Mouse (Mus musculus): ENCODE measurements around the gene Ccdc113. TPM values are rescaled to one million over a fixed set of nuclear protein-coding genes. Genes with fewer than 3 reads are reported as not detected.
"Not testable (repeated sequence)": the region's sequence is repeated elsewhere in the genome, so short reads cannot be mapped to it uniquely, and the experiment has no call there.

The Ccdc113 gene
- total RNA-seq, 1 experiment from 2014 or later, result not detected

DNA sequence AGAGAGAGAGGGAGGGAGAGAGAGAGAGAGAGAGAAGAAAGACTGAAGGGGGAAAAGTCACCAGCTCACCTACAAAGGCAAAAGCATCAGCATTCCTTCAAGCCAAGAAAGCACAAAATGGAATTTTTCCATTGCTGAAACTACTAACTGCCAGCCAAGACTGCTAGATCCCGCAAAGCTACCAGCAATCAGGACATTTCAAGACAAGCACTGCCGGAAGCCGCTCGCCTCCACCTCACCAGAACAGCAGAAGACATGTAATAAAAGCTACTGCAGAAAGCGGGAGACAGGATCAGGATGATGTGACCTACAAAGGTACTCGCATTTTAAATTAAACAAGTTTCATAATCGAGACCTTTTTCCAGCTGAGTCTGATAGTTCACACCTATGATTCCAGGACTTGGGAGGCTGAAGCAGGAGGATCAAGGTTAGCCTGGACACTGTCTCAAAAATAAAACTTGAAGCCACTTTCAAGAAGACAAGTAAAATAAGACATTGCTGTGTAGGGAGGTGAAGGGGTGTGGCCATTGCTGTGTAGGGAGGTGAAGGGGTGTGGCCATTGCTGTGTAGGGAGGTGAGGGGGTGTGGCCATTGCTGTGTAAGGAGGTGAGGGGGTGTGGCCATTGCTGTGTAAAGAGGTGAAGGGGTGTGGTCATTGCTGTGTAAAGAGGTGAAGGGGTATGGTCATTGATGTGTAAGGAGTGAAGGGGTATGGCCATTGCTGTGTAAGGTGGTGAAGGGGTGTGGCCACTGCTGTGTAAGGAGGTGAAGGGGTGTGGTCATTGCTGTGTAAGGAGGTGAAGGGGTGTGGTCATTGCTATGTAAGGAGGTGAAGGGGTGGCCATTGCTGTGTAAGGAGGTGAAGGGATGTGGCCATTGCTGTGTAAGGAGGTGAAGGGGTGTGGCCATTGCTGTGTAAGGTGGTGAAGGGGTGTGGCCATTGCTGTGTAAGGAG, 59.8 kb downstream of the Ccdc113 start:
- 0 out of 2 replicates have a peak, but pooled peaks have one; percentile 5 for ATAC-seq (replicated peaks; ENCODE audit: insufficient number of reproducible peaks, low FRiP score, low TSS enrichment, poor library complexity, severe bottlenecking)

- no peak for ATAC-seq (replicated peaks; ENCODE audit: insufficient number of reproducible peaks, low FRiP score, low TSS enrichment, poor library complexity, severe bottlenecking)
Measured at GRCm38 (mm10) chr8:95595131-95595530, 61.2 kb downstream of the Ccdc113 start.

DNA sequence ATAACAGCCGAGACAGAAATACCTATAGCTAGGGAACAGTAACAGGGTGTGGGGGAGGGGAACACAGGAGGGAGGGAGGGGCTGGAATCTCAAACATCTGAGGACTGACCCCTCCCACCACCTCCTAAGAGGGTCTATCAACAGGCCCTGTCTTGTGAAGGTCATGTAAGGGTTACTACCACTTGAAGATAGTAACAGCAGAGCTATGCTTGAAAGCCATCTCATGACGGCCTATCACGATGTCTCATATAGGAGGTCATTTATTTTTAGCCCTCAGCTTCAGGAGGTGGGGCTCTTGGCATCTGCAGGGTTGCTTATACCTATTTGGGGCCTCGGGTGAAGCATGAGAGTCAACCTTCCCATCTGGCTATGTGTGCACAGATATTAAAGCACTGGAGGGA, 63.0 kb downstream of the Ccdc113 start:
- ATAC-seq (replicated peaks; ENCODE audit: insufficient number of reproducible peaks, low FRiP score, low TSS enrichment, poor library complexity, severe bottlenecking), result no peak

DNA sequence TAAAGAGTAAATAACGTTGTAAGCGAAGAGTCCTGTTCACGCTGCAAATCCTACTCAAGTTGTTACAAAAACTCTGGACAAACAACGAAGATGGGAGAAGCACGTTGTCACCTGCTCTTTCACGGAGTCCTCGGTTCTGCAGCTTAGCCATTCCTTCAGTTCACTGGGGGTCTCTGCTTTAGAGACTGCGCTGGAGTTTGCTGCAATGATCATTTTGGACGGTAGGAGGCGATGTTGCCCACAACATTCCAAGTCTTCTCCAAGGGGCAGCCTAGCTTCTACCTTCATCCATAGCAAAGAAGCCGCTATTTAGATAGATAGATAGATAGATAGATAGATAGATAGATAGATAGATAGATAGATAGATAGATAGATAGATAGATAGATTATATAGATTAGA, 66.0 kb downstream of the Ccdc113 start:
- ATAC-seq (replicated peaks; ENCODE audit: insufficient number of reproducible peaks, low FRiP score, low TSS enrichment, poor library complexity, severe bottlenecking), result no peak

- no peak for ATAC-seq (replicated peaks; ENCODE audit: insufficient number of reproducible peaks, low FRiP score, low TSS enrichment, poor library complexity, severe bottlenecking)
Measured at GRCm38 (mm10) chr8:95601306-95601705, 67.4 kb downstream of the Ccdc113 start.

DNA sequence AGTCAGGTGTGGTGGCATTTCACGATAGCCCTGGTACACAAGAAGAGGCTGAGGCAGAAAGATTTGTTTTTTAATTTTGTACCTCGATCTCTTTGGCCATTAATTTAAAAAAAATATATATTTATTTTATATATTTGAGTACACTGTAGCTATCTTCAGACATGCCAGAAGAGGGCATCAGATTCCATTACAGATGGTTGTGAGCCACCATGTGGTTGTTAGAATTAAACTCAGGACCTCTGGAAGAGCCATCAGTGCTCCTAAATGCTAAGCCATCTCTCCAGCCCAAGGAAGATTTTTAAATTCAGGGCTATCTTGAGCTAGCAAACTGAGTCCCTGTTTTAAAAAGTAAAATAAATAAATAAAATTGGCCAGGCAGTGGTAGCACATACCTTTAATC, 68.3 kb downstream of the Ccdc113 start:
- ATAC-seq (replicated peaks; ENCODE audit: insufficient number of reproducible peaks, low FRiP score, low TSS enrichment, poor library complexity, severe bottlenecking), result no peak

- ATAC-seq (replicated peaks; ENCODE audit: insufficient number of reproducible peaks, low FRiP score, low TSS enrichment, poor library complexity, severe bottlenecking), result not testable (repeated sequence)
Measured at GRCm38 (mm10) chr8:95606509-95606908, 72.6 kb downstream of the Ccdc113 start.

DNA sequence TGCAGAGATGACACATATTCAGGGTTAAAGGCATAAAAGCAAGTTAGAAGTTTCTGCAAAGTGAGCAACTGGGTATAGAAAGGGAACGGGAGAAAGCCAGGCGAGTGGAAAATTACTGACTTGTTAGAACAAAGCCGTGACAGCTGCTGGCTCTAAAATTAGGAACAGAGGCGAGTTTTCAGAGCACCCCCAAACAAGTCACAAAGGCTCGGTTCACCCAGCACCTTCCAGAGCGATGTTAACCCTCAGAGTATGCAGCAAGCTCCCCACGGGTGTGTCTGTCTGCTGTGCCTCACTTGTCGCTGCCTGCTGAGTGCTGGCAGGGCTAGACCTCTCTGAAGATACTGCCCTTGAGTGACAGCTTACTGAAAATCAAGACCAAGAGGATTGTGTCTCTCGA, 73.3 kb downstream of the Ccdc113 start:
- no peak for ATAC-seq (replicated peaks; ENCODE audit: insufficient number of reproducible peaks, low FRiP score, low TSS enrichment, poor library complexity, severe bottlenecking)

Other genes starting within 250 kb of the Ccdc113 start
- gene Cngb1, start 227.5 kb upstream of the Ccdc113 start, total RNA-seq (2017), result 0.11 TPM in 1 of 3 replicates, not detected in the others
- 2.5 TPM in 1 of 3 replicates, not detected in the others for gene Tepp, start 223.5 kb upstream of the Ccdc113 start, total RNA-seq (2017)
- gene Zfp319, start 202.1 kb upstream of the Ccdc113 start, total RNA-seq (2017), result 3.3 to 4.7 TPM (median 4.3 TPM) in 3 replicates
- 19.0 to 30.5 TPM (median 26.8 TPM) in 3 replicates for gene Usb1, start 201.8 kb upstream of the Ccdc113 start, total RNA-seq (2017)
- gene Mmp15, start 181.8 kb upstream of the Ccdc113 start, total RNA-seq (2017), result not detected in 3 replicates
- 27.0 to 52.7 TPM (median 36.3 TPM) in 3 replicates for gene Cfap20, start 99.2 kb upstream of the Ccdc113 start, total RNA-seq (2017)
- gene Csnk2a2, start 44.0 kb upstream of the Ccdc113 start, total RNA-seq (2017), result 16.8 to 25.0 TPM (median 22.7 TPM) in 3 replicates
- not detected in 3 replicates for gene Prss54, start 42.3 kb downstream of the Ccdc113 start, total RNA-seq (2017)
- gene Gins3, start 99.4 kb downstream of the Ccdc113 start, total RNA-seq (2017), result 9.5 to 14.5 TPM (median 10.2 TPM) in 3 replicates
- gene Ndrg4, start 142.9 kb downstream of the Ccdc113 start, total RNA-seq (2017), result not detected in 3 replicates
- gene Setd6, start 181.8 kb downstream of the Ccdc113 start, total RNA-seq (2017), result 28.0 to 35.7 TPM (median 28.3 TPM) in 3 replicates